Mouse (Mus musculus) bone marrow, adult 2 months (tissue): ENCODE measurements around the gene Zfp961.

Experiments used
- CTCF ChIP-seq: fragments of 200-500 bp; IDR thresholded peaks from 2 replicates; pipeline ENCODE4 v1.5.1; 2011; ENCODE audit warnings: low read length, control low read depth; ENCODE audit not compliant: control insufficient read depth, insufficient read depth
- POLR2A ChIP-seq: fragments of 200-500 bp; IDR thresholded peaks from 2 replicates; pipeline ENCODE4 v1.6.1; 2011; ENCODE audit warnings: low read depth, mild to moderate bottlenecking, control low read depth, low read length, borderline replicate concordance; ENCODE audit not compliant: control insufficient read depth

GRCm38 (mm10) chr8:71999434-71999833, 48.6 kb downstream of the Zfp961 start:
- TF ChIP-seq CTCF (no peak), POLR2A (no peak)
